Mouse (Mus musculus): Measurements from ENCODE around the gene Cyp2d22. TPM values are rescaled to one million over a fixed set of nuclear protein-coding genes. Genes with fewer than 3 reads are reported as not detected.
"Not testable (repeated sequence)": the region's sequence is repeated elsewhere in the genome, so short reads cannot be mapped to it uniquely, and the experiment has no call there.

The Cyp2d22 gene
- total RNA-seq, 2 experiments from 2014 or later: 0.26 TPM; not detected in 1

DNA sequence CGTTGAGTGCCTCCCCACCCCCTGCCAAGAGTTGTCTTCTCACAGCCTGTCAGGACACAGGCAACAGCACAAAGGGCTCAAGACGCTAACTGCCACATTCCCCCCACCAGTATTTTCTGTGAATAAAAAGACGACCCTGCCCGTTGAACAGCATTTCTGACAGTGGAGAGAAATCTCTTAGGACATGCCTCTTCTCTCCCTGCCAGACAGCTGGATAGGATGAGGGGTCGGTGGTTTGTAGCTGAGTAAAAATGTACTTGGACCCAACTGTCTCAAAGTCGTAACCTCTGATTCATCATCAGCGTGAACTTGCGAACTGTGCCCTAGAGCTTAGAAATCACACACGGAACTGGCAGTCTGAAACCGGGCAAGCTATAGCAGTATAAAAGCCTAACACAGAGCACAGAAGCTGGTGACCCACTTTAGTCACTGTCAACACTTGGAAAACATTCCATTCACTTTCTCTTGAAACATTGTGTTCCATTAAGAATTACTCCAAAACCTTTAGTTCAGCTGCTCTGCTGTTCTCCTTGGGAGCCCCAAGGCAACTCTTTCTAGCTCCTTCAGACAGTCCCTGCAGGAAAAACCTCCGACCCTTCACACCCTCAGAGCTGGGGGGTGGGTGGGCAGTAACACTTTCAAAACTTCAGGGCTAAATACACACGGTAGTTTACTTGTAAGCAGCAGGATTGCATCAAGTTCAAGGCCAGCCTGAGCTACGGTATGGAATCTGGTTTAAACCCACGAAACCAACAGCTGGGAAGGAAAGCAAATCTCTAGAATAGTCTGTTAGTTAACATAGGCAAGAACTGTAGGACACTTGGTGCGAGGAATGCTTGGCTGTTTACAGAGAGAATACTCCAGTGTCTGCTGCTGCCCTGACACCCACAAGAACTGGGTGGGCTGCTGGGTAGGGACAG lies 1.5 kb downstream of the Cyp2d22 start:
- ATAC-seq (replicated peaks; ENCODE audit: low FRiP score, poor library complexity, severe bottlenecking): no peak

DNA sequence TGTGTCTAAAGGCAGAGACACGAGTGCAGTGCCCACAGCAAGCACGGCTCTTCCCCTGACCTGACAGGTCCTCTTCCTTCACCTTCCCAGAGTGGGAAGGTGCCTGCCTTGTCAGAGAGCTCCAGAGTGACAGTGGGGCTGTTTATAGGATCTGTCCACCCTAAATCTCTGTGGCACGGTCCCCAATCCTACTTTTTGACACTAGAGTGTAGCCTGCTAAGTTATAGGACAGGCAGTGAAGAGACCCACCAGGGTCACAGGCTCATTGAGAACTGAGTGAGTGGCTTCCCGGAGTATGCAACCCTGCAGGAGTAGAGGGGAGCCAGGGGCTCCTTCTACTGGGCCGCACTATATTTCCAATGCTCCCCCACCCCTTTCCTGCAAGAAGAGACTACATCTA lies 2.4 kb downstream of the Cyp2d22 start:
- ATAC-seq (replicated peaks; ENCODE audit: low FRiP score, poor library complexity, severe bottlenecking): no peak

GRCm38 (mm10) chr15:82376393-82377138 lies 3.5 kb downstream of the Cyp2d22 start:
- ATAC-seq (replicated peaks; ENCODE audit: low FRiP score, poor library complexity, severe bottlenecking): no peak

DNA sequence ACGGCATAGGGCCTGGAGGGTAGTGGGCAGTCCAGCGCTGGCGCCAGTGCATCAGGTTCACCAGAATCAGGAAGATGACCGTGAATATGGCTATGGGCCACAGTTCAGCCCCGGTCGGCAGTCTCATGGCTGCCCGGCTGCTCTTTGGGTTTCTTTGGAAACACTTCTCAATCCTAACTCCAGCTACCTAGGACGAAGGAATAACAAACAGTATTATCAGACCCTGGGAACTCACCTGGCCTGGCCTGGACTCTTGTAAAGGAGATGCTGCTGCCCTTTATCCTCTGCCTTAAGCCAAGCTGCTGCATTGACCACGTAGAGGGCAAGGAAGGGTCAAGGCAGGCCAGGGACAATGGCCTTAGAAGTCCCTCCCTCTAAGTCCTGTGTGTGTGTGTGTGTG lies 4.2 kb downstream of the Cyp2d22 start:
- no peak for ATAC-seq (replicated peaks; ENCODE audit: low FRiP score, poor library complexity, severe bottlenecking)

DNA sequence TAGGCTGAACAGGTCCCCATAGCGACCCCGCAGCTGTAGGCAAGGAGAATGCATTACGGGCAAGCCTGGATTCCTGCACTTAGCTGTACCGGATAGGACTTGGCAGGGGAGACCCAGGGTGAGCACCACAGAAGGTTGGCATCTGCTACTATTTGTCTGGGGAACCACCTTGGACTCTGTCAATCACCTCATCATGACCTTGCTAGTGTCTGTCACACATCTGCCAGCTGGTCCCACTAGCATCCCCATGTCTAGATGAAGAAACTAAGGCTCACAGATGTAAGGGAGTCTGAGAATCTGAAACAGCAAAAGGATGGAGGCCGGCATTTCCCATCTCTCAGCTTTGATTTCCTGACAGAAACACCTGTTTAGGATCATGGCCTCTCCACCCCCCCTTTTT lies 5.6 kb downstream of the Cyp2d22 start:
- no peak for ATAC-seq (replicated peaks; ENCODE audit: low FRiP score, poor library complexity, severe bottlenecking)

DNA sequence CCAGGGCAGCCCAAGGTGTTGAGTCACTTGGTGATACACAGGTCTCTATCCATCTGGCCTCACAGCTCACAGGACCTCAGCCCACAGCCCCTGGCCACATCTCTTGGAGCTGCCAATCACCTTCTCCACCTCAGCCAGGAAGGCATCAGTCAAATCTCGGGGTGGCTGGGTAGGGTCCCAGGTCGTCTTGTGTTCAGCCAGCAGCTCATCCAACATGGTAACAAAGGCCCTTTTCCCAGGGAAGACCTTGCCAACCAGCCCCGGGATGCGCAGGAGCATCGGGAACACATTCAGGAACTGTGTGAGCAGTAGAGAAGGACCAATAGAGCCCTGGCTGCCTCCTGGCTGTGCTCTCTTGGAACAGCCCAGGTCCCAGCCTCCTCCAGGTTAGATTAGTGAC lies 7.1 kb downstream of the Cyp2d22 start:
- no peak for ATAC-seq (replicated peaks; ENCODE audit: low FRiP score, poor library complexity, severe bottlenecking)

DNA sequence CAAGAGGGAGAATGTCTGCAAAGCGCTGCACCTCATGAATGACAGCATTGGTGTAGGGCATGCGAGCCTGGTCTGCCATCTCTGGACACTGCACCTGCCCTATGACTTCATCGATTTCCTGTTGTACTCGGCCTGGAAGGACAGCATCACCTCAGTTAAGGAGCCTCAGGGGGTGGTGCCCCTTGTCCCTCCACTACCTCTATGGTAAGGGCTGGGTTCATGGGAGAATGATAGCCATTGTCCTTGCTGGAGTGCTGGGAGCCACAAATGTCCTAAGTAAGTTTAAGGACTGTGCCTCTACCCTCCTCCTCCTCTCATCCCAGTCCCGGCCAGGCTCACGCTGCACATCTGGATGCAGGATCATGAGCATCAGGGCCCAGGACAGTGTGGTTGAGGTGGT lies 7.6 kb downstream of the Cyp2d22 start:
- no peak for ATAC-seq (replicated peaks; ENCODE audit: low FRiP score, poor library complexity, severe bottlenecking)

DNA sequence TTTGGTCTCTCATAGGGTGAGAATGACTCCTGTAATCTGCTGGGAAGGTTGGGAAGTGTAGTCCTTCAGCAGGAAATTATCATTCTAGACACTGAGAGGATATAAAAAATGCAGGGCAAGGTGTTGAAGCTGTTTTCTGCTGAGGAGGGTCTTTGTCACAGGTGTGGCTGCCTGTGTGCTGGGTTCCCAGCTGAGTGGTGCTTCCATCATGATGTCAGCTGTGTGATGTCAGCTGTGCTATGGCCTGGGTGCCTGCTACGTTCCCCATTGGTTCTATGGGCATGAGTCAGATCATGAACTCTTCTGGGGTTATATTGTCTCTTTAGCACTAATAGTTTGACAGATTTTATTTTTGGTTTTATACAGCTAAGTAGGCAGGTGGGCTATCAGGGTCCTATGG lies 11.2 kb downstream of the Cyp2d22 start:
- no peak for ATAC-seq (replicated peaks; ENCODE audit: low FRiP score, poor library complexity, severe bottlenecking)

DNA sequence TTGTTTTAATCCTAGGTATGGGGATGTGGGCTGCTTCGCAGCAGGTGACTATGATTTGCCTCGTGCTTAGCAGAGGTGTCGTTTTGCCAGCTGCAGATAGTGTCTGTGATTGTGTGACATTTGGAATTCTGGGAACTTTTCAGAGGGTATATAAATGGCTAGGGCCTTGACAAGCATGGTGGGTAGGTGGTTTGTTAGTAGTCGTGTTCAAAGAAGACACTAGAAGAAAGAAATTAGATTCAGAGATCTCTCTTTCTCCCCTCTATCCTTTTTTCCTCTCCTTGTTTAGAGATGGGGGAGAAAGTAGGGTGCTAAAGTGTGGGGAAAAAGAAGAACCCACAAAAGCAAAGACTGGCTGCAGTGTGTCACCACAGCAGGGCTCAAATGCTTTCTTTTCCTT lies 11.9 kb downstream of the Cyp2d22 start:
- no peak for ATAC-seq (replicated peaks; ENCODE audit: low FRiP score, poor library complexity, severe bottlenecking)

DNA sequence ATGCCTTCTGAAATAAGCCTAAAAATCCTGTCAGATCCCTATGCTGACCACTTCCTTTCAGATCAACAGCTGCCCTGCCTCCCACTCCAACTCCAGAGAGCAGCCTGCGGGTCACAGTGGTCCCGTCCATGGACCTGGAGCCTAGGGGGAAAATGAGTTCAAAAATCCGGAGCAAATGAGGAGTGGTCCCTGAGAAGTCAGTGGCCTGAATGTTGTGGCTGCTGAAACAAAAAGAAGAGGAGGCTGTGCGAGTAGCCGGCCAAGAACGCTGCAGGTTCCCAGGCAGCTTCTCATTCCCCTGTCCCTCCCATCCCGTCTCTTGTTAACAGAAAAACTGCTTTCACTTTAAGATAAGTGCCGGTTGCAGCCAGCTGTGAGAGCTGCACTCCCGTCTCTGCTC lies 15.5 kb downstream of the Cyp2d22 start:
- ATAC-seq (replicated peaks; ENCODE audit: low FRiP score, poor library complexity, severe bottlenecking): not testable (repeated sequence)

DNA sequence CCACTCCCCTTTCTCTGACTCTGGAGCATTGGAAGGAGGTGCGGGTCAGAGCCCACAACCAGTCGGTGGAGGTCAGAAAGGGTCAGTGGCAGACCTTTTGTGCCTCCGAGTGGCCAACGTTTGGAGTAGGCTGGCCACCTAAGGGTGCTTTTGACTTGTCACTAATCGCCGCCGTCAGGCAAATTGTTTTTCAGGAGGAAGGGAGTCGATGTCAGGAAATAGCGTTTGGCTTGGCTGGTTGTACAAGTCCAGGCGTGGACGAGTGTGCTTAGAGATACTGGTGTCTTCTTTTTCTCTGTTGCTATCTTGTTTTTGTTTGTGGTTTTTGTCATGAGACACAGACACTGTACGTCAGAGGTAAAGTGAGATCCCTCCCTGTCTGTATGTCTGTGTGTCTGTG lies 16.3 kb downstream of the Cyp2d22 start:
- ATAC-seq (replicated peaks; ENCODE audit: low FRiP score, poor library complexity, severe bottlenecking): not testable (repeated sequence)

- no peak for ATAC-seq (replicated peaks; ENCODE audit: low FRiP score, poor library complexity, severe bottlenecking)
These were observed 17.8 kb downstream of the Cyp2d22 start for GRCm38 (mm10) chr15:82362234-82362633.

DNA sequence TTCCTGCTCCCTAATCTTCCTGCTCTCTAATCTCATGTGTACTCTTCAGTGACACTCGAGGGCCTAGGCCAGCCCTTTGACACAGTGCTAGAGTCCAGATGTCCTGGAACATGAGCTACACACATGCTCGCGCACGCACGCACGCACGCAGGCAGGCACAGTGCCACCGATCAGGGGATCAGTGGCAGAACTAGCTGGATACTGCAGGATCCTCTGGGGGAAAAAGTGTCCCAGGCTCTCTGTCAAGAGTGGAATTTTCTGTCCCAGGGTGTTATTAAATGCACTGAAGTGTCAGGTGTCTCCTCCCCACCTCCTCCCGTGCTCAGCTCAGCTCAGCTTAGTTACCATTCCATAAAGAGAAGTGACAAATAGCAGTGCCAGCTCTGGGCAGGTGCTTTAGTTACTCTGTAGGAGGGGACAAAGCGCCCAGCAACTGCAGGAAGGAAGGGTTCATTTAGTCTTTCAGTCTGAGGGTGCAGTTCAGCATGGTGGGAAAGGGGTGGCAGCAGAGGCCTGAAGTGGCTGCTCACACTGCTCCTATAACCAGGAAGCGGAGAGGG lies 18.5 kb downstream of the Cyp2d22 start:
- ATAC-seq (replicated peaks; ENCODE audit: low FRiP score, poor library complexity, severe bottlenecking): no peak

GRCm38 (mm10) chr15:82358431-82359260 lies 21.4 kb downstream of the Cyp2d22 start:
- ATAC-seq (replicated peaks; ENCODE audit: low FRiP score, poor library complexity, severe bottlenecking): no peak

DNA sequence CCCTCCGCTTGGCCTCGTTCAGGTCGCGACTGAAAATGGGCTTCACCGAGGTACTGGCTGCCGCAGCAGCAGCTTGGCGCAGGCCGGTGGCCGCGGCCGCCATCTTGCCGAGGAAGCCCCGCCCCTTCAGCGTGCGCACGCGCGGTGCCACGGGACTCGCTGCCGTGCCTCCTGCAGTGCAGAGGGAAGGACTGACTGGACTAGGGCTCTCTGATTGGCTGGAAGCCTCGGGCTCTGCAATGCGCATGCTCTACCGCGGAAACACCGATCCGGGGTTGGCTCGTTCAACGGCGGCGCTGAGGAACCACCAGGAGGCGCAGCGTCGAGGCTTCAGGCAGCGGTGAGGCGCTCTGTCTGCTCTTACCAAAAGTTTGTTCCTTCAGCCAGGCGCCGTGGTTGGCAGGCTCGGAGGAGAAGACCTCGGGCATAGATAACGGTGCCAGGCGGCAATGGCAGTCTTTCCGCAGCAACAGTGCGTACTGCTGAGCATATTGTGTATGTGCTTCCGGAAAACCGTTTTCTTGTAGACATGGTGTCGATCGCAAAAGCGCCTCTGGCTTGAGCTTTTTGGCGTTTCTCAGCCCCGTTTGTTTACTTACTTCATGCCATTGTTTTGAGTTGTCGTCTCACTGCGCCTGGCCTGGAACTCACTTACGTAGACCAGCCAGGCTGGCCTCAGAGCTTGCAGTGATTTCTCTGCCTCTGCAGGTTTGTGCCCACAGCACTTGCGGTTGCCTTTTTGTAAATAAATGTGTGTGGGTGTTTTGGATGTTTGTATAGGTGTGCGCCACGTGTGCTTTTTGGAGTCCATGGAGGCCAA lies 25.7 kb downstream of the Cyp2d22 start, which contains the start of gene Ndufa6:
Gene Ndufa6 (minus strand): TSS at position 197 of the 820 bp plus-strand sequence.
- peak; percentile 93 for ATAC-seq (replicated peaks; ENCODE audit: low FRiP score, poor library complexity, severe bottlenecking)

DNA sequence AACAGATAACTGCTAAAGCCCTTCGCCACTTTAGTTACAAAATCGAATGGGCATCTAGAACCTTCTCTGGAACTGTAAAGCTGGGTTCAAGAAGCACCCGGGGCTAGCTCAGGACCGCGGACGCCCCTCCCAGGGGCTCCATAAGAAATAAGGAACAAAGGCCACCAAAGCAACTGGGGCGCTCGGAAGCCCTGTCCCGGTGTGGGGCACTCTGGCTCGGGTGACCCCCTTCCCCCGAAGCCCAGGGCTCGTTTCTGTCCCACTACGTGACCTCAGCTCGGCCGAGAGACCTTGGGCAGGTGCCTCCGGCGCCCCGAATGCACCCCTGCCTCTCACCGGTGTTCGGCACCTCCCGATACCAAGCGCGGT lies 26.3 kb downstream of the Cyp2d22 start:
- no peak; the same call in 1 of the 2 replicates for ATAC-seq (replicated peaks; ENCODE audit: low FRiP score, poor library complexity, severe bottlenecking)

DNA sequence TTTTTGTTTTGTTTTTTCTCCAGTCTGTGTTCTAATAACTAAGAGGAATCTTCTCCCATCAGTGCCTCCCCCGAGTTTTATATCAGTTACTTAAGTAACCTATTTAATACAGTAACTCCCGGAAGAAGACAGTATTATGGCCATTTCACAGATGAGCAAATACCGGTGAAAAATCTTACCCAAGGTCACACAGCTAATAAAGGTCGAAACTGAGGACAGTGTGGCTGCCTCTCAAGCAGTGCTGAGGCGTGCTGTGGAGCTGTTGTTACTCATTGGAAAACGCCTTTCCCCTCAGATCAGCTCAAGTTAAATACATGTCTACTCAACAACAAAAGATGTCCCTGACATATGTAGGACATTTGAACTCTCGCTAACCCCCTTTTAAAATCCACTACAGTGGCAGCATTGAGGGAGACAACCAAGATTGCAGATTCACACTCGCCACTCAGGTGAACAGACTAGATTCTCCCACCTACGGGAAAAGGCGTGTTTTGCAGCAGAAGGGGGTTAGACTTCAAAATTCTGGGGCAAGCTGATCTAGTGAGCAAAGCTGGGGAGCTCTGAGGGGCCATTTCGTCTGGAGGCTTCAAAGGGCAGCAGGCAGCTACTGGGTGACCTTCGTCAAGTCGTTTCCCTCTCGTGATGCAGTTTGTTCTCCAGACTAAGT lies 26.8 kb downstream of the Cyp2d22 start:
- ATAC-seq (replicated peaks; ENCODE audit: low FRiP score, poor library complexity, severe bottlenecking): peak; percentile 7; the same call in 1 of the 2 replicates

- no peak for ATAC-seq (replicated peaks; ENCODE audit: low FRiP score, poor library complexity, severe bottlenecking)
These were observed 28.6 kb downstream of the Cyp2d22 start for GRCm38 (mm10) chr15:82351480-82351879.

Data from erythroblast, adult 5-6 weeks (primary cell).